Mouse (Mus musculus): ENCODE measurements around the gene Scamp4. TPM values are rescaled to one million over a fixed set of nuclear protein-coding genes. Genes with fewer than 3 reads are reported as not detected.
A peak's percentile ranks its signal among the peaks of the same experiment; 100 is the strongest.

Gene Scamp4
- polyA plus RNA-seq (2012; rRNA removed), result 94.8 and 110 TPM in 2 replicates

DNA sequence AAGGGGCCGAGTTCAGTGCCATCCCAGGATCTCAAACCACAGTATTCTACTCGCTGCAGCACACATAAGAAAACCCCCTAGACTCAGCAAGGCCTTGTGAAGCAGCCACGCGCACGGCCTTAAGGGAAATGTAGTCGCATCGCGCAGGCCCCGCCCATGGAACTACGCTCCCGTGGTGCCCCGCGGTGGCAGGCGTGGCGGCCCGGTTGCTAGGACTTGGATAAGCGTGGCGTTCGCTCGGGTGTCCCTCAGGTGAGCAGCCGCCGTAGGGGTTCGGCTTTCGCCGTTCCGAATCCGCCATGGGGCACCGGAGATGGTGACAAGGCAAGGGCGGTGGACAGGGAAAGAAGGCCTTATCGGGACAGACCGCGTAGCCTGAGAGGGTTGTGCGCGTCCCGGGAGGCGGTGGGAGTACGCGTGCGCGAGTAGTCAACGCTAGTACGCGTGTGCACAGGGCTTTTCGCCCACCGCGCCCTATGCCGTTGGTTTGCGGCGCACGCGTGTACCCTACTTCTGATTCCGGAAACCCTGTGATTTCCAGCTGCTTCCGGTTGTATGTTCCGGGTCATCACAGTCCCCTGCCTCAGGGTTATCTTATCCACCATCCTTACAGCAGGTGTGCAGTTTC is at the start of gene Scamp4, which contains the start of gene Adat3:
Gene Scamp4 (plus strand): TSS at position 175 of the 628 bp plus-strand sequence.
Gene Adat3 (plus strand): TSS at position 183 of the 628 bp plus-strand sequence.
- DNase-seq (ENCODE audit: low read depth in 1 of 2, low spot score in 2 of 2), result peak; percentile 91 to 93
- H3K27me3 ChIP-seq (ENCODE audit: control insufficient read depth, insufficient read depth, low read length), result no peaks in the 10 kb centered on the region
- H3K4me1 ChIP-seq (ENCODE audit: control insufficient read depth, insufficient read depth, insufficient read length), result peaks cover 29% of the 10 kb centered on the region
- TF ChIP-seq CTCF (IDR thresholded peaks at IDR 0.05; ENCODE audit: extremely low read depth, insufficient read depth, insufficient read length, insufficient replicate concordance), result no peak
- TF ChIP-seq POLR2A (IDR thresholded peaks at IDR 0.05; ENCODE audit: low read depth, low read length), result peak; percentile 42
- whole genome bisulfite sequencing, result under 1% methylated on average over 54 of the region's 54 CpGs
- peak within 1 kb of the TSS; percentile 82 for H3K4me3 ChIP-seq (ENCODE audit: extremely low read depth, insufficient read depth, insufficient read length)
- H3K36me3 ChIP-seq (ENCODE audit: control insufficient read depth, insufficient read depth, low read length), result peaks cover 14% of the 10 kb centered on the region
- peak within 1 kb of the TSS; percentile 90 for H3K27ac ChIP-seq (ENCODE audit: insufficient read depth, low read length)

DNA sequence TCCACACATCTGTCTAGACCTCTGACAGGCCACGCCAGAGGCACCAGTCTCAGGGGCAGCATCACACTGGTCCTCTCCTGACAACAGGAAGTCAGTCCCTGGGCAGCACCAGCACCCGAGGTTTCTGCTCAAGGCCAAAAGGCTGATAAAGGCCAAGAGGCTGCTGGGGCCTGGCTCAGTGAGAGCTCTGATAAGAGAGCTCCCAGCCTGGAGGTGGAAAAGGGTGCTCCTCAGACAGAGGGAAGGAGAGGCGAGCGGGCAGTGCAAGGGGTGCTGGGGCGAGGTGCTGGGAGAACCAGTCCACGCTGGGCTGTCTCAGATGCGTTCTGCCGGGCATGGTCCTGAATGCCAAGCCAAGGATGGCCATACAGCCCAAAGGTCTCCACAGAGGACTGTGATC is 49.1 kb upstream of the Scamp4 start:
- TF ChIP-seq POLR2A (IDR thresholded peaks at IDR 0.05; ENCODE audit: low read depth, low read length) (no peak), CTCF (IDR thresholded peaks at IDR 0.05; ENCODE audit: extremely low read depth, insufficient read depth, insufficient read length, insufficient replicate concordance) (no peak)
- Histone ChIP-seq H3K27me3 (ENCODE audit: control insufficient read depth, insufficient read depth, low read length) (no peaks in the 10 kb centered on the region), H3K4me3 (ENCODE audit: extremely low read depth, insufficient read depth, insufficient read length) (no peak overlapping the region), H3K36me3 (ENCODE audit: control insufficient read depth, insufficient read depth, low read length) (peaks cover 20% of the 10 kb centered on the region), H3K4me1 (ENCODE audit: control insufficient read depth, insufficient read depth, insufficient read length) (no peaks in the 10 kb centered on the region; the same call in 1 of the 2 replicates), H3K27ac (ENCODE audit: insufficient read depth, low read length) (no peak overlapping the region)
- WGBS, result 77% methylated on average over 8 of the region's 8 CpGs
- DNase-seq (ENCODE audit: low read depth in 1 of 2, low spot score in 2 of 2), result no peak

DNA sequence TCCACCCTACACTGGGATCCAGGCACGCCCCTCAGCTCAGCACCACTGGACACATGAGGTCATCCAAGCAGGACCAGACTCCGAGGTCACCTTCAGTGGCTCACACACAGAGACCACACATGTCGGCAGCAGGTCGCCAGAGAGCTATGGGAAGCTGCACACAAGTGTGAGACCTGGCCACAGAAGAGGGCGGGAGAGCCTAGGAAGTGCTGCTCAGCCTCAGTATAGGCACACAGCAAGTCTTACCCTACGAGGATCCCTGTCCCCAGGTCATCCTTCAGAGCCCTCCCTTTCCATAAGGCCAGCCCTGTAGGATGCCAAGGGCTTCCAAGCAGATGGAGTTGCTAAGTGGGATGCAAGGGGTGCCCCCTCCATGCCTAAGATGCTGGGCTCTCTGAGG is 48.7 kb upstream of the Scamp4 start:
- Histone ChIP-seq H3K27me3 (ENCODE audit: control insufficient read depth, insufficient read depth, low read length) (no peaks in the 10 kb centered on the region), H3K4me3 (ENCODE audit: extremely low read depth, insufficient read depth, insufficient read length) (no peak overlapping the region), H3K4me1 (ENCODE audit: control insufficient read depth, insufficient read depth, insufficient read length) (no peaks in the 10 kb centered on the region; the same call in 1 of the 2 replicates), H3K27ac (ENCODE audit: insufficient read depth, low read length) (no peak overlapping the region), H3K36me3 (ENCODE audit: control insufficient read depth, insufficient read depth, low read length) (peaks cover 18% of the 10 kb centered on the region)
- no peak for DNase-seq (ENCODE audit: low read depth in 1 of 2, low spot score in 2 of 2)
- TF ChIP-seq POLR2A (IDR thresholded peaks at IDR 0.05; ENCODE audit: low read depth, low read length), result no peak
- no peak for TF ChIP-seq CTCF (IDR thresholded peaks at IDR 0.05; ENCODE audit: extremely low read depth, insufficient read depth, insufficient read length, insufficient replicate concordance)
- 85% methylated on average over 6 of the region's 6 CpGs for WGBS

DNA sequence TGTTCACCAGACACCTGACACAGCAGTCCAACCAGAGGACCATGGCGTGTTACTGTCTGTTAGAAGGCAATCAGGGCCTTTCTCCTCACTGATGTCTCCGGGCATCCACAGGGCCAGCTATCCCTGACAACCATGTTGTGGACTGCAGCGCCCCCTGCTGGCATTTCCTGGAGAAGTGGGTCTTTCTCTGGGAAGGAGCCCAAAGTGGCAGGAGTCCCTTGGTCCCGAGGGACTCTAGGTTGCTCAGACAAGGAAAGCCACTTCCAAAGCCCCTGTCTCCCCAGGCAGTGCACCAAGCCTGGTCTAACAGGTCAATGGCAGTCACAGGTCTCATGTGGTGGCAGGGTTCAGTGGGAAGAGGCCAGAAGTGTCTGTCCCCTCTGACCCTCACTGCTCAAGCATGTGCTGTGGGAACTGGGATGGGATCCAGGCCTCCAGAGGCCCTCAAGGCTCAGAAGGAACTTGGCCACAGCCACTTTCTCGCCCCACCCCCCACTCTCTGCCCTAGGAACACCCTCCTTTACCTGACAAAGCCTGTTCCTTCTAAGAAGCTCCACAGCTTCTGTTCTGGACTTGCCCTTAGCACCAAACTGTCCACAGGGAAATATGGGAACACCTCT is 45.2 kb upstream of the Scamp4 start:
- no peak overlapping the region for H3K27ac ChIP-seq (ENCODE audit: insufficient read depth, low read length)
- no peaks in the 10 kb centered on the region for H3K27me3 ChIP-seq (ENCODE audit: control insufficient read depth, insufficient read depth, low read length)
- 55% methylated on average over 5 of the region's 5 CpGs for WGBS
- H3K36me3 ChIP-seq (ENCODE audit: control insufficient read depth, insufficient read depth, low read length), result no peaks in the 10 kb centered on the region; the same call in 1 of the 2 replicates
- TF ChIP-seq POLR2A (IDR thresholded peaks at IDR 0.05; ENCODE audit: low read depth, low read length), result no peak
- TF ChIP-seq CTCF (IDR thresholded peaks at IDR 0.05; ENCODE audit: extremely low read depth, insufficient read depth, insufficient read length, insufficient replicate concordance), result peak; percentile 65; the same call in 1 of the 2 replicates
- H3K4me1 ChIP-seq (ENCODE audit: control insufficient read depth, insufficient read depth, insufficient read length), result peaks cover 9% of the 10 kb centered on the region; the same call in 1 of the 2 replicates
- no peak overlapping the region for H3K4me3 ChIP-seq (ENCODE audit: extremely low read depth, insufficient read depth, insufficient read length)
- peak in 1 of 2 experiments; percentile 48 for DNase-seq (ENCODE audit: low read depth in 1 of 2, low spot score in 2 of 2)

DNA sequence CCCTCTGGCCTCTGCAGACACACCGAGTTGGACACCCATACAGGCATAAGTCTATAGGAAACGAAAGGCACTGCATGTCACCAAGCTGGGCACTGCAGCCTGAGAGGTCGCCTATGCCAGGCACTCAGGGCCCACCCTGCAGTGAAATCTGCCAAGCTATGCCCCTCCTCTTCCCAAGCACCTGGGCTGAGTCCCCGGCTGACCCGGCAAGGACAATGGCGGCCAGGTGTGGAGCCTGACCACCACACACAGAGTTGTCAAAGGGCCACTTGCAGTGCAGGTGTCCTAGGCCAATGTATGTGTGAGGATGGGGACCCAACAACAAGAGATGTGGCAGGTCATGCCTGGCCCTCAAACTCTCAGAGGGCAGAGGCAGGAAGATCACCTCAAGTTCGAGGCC is 43.2 kb upstream of the Scamp4 start:
- H3K4me1 ChIP-seq (ENCODE audit: control insufficient read depth, insufficient read depth, insufficient read length), result peaks cover 9% of the 10 kb centered on the region; the same call in 1 of the 2 replicates
- WGBS, result 86% methylated on average over 7 of the region's 7 CpGs
- TF ChIP-seq CTCF (IDR thresholded peaks at IDR 0.05; ENCODE audit: extremely low read depth, insufficient read depth, insufficient read length, insufficient replicate concordance) (no peak), POLR2A (IDR thresholded peaks at IDR 0.05; ENCODE audit: low read depth, low read length) (no peak)
- no peak overlapping the region for H3K4me3 ChIP-seq (ENCODE audit: extremely low read depth, insufficient read depth, insufficient read length)
- no peaks in the 10 kb centered on the region; the same call in 1 of the 2 replicates for H3K36me3 ChIP-seq (ENCODE audit: control insufficient read depth, insufficient read depth, low read length)
- no peak overlapping the region for H3K27ac ChIP-seq (ENCODE audit: insufficient read depth, low read length)
- H3K27me3 ChIP-seq (ENCODE audit: control insufficient read depth, insufficient read depth, low read length), result no peaks in the 10 kb centered on the region
- no peak for DNase-seq (ENCODE audit: low read depth in 1 of 2, low spot score in 2 of 2)

DNA sequence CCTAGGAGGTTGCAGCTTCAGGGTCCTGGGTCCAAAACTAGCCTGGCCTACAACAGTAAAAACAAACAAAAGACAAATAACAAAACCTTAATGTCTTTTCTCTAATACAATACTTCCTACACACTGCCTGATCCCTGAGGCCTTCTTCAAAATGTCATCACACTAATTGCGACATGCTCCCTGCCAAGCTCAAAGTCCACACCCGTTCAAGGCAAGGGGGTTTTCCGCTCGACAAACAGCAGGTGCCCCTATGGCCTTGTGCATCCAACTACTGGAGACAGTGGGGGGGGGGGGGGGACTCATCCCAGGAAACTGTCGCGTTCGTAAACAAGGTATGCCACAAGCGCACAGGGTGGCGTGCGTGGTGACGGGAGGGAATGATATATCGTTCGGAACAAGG is 42.1 kb upstream of the Scamp4 start:
- WGBS, result 0% methylated on average over 13 of the region's 13 CpGs
- Histone ChIP-seq H3K4me1 (ENCODE audit: control insufficient read depth, insufficient read depth, insufficient read length) (peaks cover 9% of the 10 kb centered on the region; the same call in 1 of the 2 replicates), H3K27me3 (ENCODE audit: control insufficient read depth, insufficient read depth, low read length) (no peaks in the 10 kb centered on the region), H3K4me3 (ENCODE audit: extremely low read depth, insufficient read depth, insufficient read length) (peak overlapping the region; percentile 96), H3K27ac (ENCODE audit: insufficient read depth, low read length) (no peak overlapping the region), H3K36me3 (ENCODE audit: control insufficient read depth, insufficient read depth, low read length) (no peaks in the 10 kb centered on the region; the same call in 1 of the 2 replicates)
- DNase-seq (ENCODE audit: low read depth in 1 of 2, low spot score in 2 of 2), result no peak
- TF ChIP-seq CTCF (IDR thresholded peaks at IDR 0.05; ENCODE audit: extremely low read depth, insufficient read depth, insufficient read length, insufficient replicate concordance) (no peak), POLR2A (IDR thresholded peaks at IDR 0.05; ENCODE audit: low read depth, low read length) (no peak)
